Mouse (Mus musculus) stomach, postnatal 0 days (tissue): ENCODE measurements around the gene Rptor.

Experiments
- CTCF ChIP-seq: IDR thresholded peaks from 2 replicates; pipeline ENCODE4 v1.5.1; 2016; ENCODE audit warnings: antibody characterized with exemption, low read depth, mild to moderate bottlenecking, moderate library complexity
- EP300 ChIP-seq: optimal IDR thresholded peaks from 2 replicates; pipeline ENCODE3; 2016; ENCODE audit warnings: antibody characterized with exemption

GRCm38 (mm10) chr11:119745333-119745732, 142.6 kb downstream of the Rptor start:
- no peak for TF ChIP-seq CTCF
- TF ChIP-seq EP300: no peak
